Mouse (Mus musculus) neutrophil, adult 5-6 weeks (primary cell): ENCODE data around the gene Olfr1323. TPM values are rescaled to one million over a fixed set of nuclear protein-coding genes. Genes with fewer than 3 reads are reported as not detected.

ENCODE experiments used
- ATAC-seq: fragments of 151-379, 151-347 bp; 2 replicates; pipeline ENCODE4 v1.8.0; 2017; ENCODE audit warnings: mild to moderate bottlenecking, moderate TSS enrichment; ENCODE audit not compliant: insufficient number of reproducible peaks, poor library complexity, low FRiP score, severe bottlenecking; ENCODE audit errors: extremely low read depth
- total RNA-seq: library from RNA; stranded (forward); fragments of 200-1000 nt; gene quantifications from 2 replicates; pipeline ENCODE4 v1.2.3, GENCODE M21; 2017

Olfr1323 gene
- not detected in 2 replicates for total RNA-seq

DNA sequence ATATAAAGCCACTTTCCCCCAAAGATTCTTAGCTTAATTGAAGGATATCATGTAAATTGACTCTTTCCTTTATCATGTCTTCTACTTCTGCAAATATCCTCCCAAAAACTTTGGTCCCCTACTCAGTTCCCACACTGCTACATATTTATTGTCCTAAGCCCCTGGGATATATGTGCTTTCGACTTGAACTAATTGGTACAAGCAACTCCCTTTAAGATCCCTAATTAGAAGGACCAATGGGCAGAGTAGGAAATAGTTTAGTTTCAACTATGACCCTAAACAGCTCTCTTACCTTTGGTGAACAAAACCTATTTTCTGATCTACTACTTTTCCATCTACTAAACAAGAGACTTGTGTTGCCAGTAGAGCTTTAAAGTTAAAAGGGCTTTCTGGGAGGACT, at the start of gene Olfr1323:
Gene Olfr1323 (minus strand): TSS at position 101 of the 400 bp plus-strand sequence.
- ATAC-seq = no peak

DNA sequence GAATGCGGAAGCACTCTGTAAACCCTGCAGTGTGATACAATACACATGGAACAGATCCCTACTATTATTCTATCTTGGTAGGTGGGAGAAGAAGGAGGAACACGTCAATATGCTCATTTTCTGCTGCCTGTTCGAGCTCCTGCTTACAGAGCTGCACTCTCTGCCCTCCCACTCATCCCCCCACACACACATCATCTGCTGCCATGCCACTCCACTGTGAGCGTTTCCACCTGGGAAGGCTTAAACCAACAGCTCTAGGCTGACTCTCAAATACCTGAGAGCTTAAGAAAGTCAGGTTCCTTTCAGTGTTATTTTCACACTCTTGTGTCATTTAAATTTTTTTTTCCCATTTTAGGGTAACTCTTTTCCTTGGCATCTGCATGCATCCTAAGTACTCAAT, 6.9 kb downstream of the Olfr1323 start:
- no peak for ATAC-seq

Other genes with a start within 250 kb of the Olfr1323 start
- gene Igsf1, start 221.6 kb downstream of the Olfr1323 start, total RNA-seq = not detected in 2 replicates
- gene Olfr1322, start 127.9 kb downstream of the Olfr1323 start, total RNA-seq = not detected in 2 replicates